Mouse (Mus musculus): ENCODE measurements at regions not wholly inside any gene's neighbourhood (a gene's known extent, or its start where the extent isn't known, plus 50 kb on each side); places are given as distances from the start of the nearest gene placed in this dataset.

DNA sequence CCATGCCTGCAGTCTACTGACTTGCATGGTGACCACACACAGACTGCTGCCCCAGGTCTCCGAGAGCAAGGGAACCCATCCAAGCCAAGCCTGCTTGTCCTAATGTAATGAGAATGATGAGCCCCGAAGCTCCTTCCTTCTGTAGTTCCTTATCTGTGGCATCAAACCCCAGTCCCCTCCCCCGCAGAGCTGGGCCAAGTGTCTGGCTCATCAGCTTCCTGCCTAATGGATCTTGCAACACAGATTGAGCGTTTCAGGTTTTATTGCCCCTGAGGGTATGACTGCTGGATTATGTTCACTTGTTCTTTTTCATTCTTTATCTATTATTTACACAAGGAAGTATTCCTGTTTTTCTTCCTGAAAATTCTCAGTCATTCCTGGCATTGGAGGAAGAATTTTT is 142.5 kb downstream of the Tmem18 start:
- TF ChIP-seq POLR2A (IDR thresholded peaks at IDR 0.05; ENCODE audit: borderline replicate concordance, extremely low read depth, insufficient read depth, insufficient read length, poor library complexity, severe bottlenecking): no peak
- no peak for TF ChIP-seq CTCF (IDR thresholded peaks at IDR 0.05; ENCODE audit: borderline replicate concordance, extremely low read depth, insufficient read depth, insufficient read length)
